Mouse (Mus musculus) forebrain, embryonic 11.5 days (tissue): ENCODE data around the gene Wbp1. TPM values are rescaled to one million over a fixed set of nuclear protein-coding genes. Genes with fewer than 3 reads are reported as not detected.

Experiments
- ATAC-seq: fragments of 200-750 bp; cut with Nextera tagmentation; replicated peaks from 2 replicates; pipeline ENCODE4 v1.8.0; 2017; ENCODE audit warnings: moderate TSS enrichment; ENCODE audit not compliant: low FRiP score
- DNase-seq: peaks from one replicate; pipeline ENCODE4 v3.0.0-alpha.2; 2017; ENCODE audit warnings: low spot score
- H3K27ac ChIP-seq: fragments of 300-500 bp; sonication (generic); 2 replicates; pipeline ENCODE4 v1.5.1; 2014; ENCODE audit warnings: low read depth, low read length
- H3K27me3 ChIP-seq: fragments of 300-500 bp; sonication (generic); 2 replicates; pipeline ENCODE4 v1.6.1; 2014; ENCODE audit warnings: mild to moderate bottlenecking, low read length, mixed read lengths; ENCODE audit not compliant: control insufficient read depth, insufficient read depth
- H3K36me3 ChIP-seq: fragments of 300-500 bp; sonication (generic); 2 replicates; pipeline ENCODE4 v1.6.1; 2014; ENCODE audit warnings: mild to moderate bottlenecking, low read length, moderate library complexity, mixed read lengths; ENCODE audit not compliant: control insufficient read depth, insufficient read depth
- H3K4me1 ChIP-seq: fragments of 300-500 bp; sonication (generic); replicated peaks from 2 replicates; pipeline ENCODE4 v1.6.1; 2014; ENCODE audit warnings: low read length, mixed read lengths; ENCODE audit not compliant: control insufficient read depth, insufficient read depth
- H3K4me2 ChIP-seq: fragments of 300-500 bp; sonication (generic); 2 replicates; pipeline ENCODE4 v1.6.1; 2014; ENCODE audit warnings: low read depth, mild to moderate bottlenecking, low read length, moderate library complexity, mixed read lengths; ENCODE audit not compliant: severe bottlenecking
- H3K4me3 ChIP-seq: fragments of 300-500 bp; sonication (generic); 2 replicates; pipeline ENCODE4 v1.5.1; 2014; ENCODE audit warnings: low read depth, low read length
- H3K9ac ChIP-seq: fragments of 300-500 bp; sonication (generic); 2 replicates; pipeline ENCODE4 v1.6.1; 2014; ENCODE audit warnings: low read length
- H3K9me3 ChIP-seq: fragments of 300-500 bp; sonication (generic); 2 replicates; pipeline ENCODE4 v1.6.1; 2016; ENCODE audit warnings: low read length, mixed read lengths; ENCODE audit not compliant: control insufficient read depth
- WGBS: fragments of 180-500 bp; shearing (Covaris S2); extraction: QIAGEN DNeasy Blood & Tissue Kit; methylation state at CpG from one replicate; pipeline ENCODE4 v1.1.7; 2014; 5-methylcytosine and 5-hydroxymethylcytosine counted together
- polyA plus RNA-seq: library from polyadenylated mRNA; unstranded; fragments of >200 nt; fragmentation: Nextera tagmentation; extraction: Ambion mirVana; gene quantifications from 2 replicates; pipeline ENCODE4 v1.2.1, GENCODE M21; 2014

The Wbp1 gene
- polyA plus RNA-seq, 1 experiment from 2014 or later = 141 TPM

- no peak overlapping the region for H3K9ac ChIP-seq
- H3K36me3 ChIP-seq = no peaks in the 10 kb centered on the region
- no peak overlapping the region for H3K4me2 ChIP-seq
- H3K4me3 ChIP-seq = no peak overlapping the region
- no peak for DNase-seq
- H3K9me3 ChIP-seq = no peaks in the 10 kb centered on the region
- WGBS = 74% methylated on average over 4 of the region's 4 CpGs
- H3K27ac ChIP-seq = no peak overlapping the region
- ATAC-seq = no peak
- H3K27me3 ChIP-seq = peaks cover 2% of the 10 kb centered on the region; the same call in 1 of the 2 replicates
- peaks cover 19% of the 10 kb centered on the region for H3K4me1 ChIP-seq
Observed at GRCm38 (mm10) chr6:83104158-83104557, 17.2 kb downstream of the Wbp1 start.

DNA sequence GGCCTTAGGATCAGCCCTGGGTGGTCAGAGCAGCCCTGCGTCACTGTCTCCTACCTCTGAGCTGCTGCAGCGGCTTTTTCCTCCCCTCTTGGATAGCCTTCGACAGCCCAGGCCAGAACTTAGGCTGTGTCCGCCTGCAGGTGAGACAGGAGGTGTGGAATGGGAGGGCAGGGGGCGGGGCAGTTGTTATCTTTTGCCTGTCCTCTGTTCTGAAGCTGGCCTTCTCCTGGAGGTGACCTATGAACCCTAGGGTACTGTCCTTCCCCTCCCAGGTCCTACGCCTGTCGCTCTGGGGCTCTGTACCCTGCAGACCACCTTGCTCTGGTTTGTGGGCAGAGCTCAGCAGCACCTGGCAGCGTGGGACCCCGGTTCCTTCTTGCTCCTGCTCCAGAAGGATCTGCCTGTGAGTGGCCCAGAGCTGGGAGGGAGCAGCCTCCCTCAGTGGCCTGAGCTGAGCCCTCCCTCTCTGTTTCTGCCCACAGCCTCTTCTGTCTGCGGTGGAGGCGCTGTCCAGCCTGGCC lies 18.2 kb downstream of the Wbp1 start:
- H3K27me3 ChIP-seq = peaks cover 2% of the 10 kb centered on the region; the same call in 1 of the 2 replicates
- 38% methylated on average over 11 of the region's 11 CpGs for WGBS
- no peak overlapping the region for H3K4me3 ChIP-seq
- no peak for ATAC-seq
- no peak overlapping the region for H3K27ac ChIP-seq
- DNase-seq = peak; percentile 58
- no peaks in the 10 kb centered on the region for H3K36me3 ChIP-seq
- no peak overlapping the region for H3K4me2 ChIP-seq
- no peaks in the 10 kb centered on the region for H3K9me3 ChIP-seq
- H3K9ac ChIP-seq = no peak overlapping the region; the same call in 1 of the 2 replicates
- peaks cover 14% of the 10 kb centered on the region for H3K4me1 ChIP-seq

DNA sequence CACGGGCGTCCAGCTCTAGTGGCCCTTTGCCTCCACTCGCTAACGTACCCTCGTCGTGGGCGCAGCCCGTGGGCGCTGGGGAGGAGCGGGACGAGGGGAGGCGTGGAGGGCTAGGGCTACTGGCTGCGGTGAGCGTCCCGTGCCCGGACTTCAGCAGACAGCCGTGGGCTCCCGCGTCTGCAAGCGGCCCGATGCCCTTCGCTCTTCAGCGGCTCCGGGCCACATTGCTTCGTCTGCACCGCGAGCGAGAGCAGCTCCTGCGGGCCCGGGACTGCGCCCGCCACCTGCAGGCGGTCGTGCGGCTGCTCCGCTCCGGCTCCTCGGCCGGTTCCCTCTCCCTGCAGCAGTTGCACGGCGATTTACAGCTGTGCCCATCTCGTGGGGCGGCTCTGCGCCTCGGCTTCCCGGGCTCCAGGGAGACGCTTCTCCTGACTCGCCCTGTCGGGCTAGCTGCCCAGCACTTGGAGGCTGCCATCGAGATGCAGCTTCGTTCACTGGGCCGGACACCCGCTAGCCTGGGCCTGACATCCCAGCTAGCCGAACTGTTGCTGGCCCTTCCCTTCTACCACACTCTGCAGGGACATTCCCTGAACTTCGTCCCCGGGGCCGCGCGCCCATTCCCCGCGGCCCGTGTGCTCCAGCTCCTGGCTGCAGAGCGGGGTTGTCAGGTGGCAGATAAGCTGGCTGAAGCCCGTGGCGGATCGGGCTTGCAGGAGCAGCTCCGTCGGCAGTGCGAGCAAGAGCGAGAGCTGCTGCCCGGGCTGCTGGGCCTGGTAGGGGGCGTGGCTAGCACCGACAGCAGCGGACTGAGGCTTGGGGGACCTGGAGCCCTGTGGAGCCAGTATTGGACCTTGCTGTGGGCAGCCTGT lies 19.4 kb downstream of the Wbp1 start:
- Histone ChIP-seq H3K4me2 (peak overlapping the region; percentile 90), H3K27me3 (peaks cover 2% of the 10 kb centered on the region; the same call in 1 of the 2 replicates), H3K27ac (peak overlapping the region; percentile 26), H3K9ac (peak overlapping the region; percentile 77), H3K4me1 (peaks cover 9% of the 10 kb centered on the region; the same call in 1 of the 2 replicates), H3K9me3 (no peaks in the 10 kb centered on the region), H3K4me3 (peak overlapping the region; percentile 72), H3K36me3 (no peaks in the 10 kb centered on the region)
- DNase-seq (peak; percentile 84), ATAC-seq (peak; percentile 76)
- under 1% methylated on average over 73 of the region's 74 CpGs for WGBS

DNA sequence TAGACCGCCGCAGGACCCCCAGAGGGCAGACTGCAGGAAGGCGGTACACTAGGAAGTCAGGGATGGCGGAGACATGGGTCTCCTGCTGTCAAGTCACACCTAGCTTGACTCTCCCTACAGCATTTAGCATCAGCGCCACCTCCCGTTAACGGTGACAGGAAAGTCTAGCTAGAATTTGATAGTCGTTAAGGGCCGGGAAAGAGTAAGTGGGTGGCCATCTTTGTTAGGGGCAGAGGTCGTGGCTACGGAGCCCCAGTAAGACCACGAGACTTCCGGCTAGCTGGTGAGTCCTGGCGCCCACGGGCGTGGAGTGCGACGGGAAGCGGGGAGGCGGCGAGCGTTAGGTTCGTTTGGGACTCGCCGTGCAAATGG lies 20.1 kb downstream of the Wbp1 start, which contains the start of the genes Ccdc142 and Gm42688:
Gene Ccdc142, plus strand, starts transcription at position 286 of the 372 bp plus-strand sequence.
Gene Gm42688, plus strand, starts transcription at position 302 of the 372 bp plus-strand sequence.
- ATAC-seq = peak; percentile 88
- WGBS = under 1% methylated on average over 24 of the region's 25 CpGs
- peaks cover 2% of the 10 kb centered on the region; the same call in 1 of the 2 replicates for H3K27me3 ChIP-seq
- no peaks in the 10 kb centered on the region for H3K9me3 ChIP-seq
- H3K4me1 ChIP-seq = peaks cover 9% of the 10 kb centered on the region; the same call in 1 of the 2 replicates
- H3K27ac ChIP-seq = peak within 1 kb of the TSS; percentile 26
- peak within 1 kb of the TSS; percentile 72 for H3K4me3 ChIP-seq
- H3K36me3 ChIP-seq = no peaks in the 10 kb centered on the region
- H3K9ac ChIP-seq = peak within 1 kb of the TSS; percentile 77
- DNase-seq = peak; percentile 86
- peak within 1 kb of the TSS; percentile 90 for H3K4me2 ChIP-seq

GRCm38 (mm10) chr6:83098411-83098810 lies 22.9 kb downstream of the Wbp1 start:
- Histone ChIP-seq H3K4me1 (peaks cover 9% of the 10 kb centered on the region; the same call in 1 of the 2 replicates), H3K27me3 (peaks cover 2% of the 10 kb centered on the region; the same call in 1 of the 2 replicates), H3K9ac (no peak overlapping the region), H3K4me2 (no peak overlapping the region), H3K27ac (no peak overlapping the region), H3K4me3 (no peak overlapping the region), H3K36me3 (no peaks in the 10 kb centered on the region), H3K9me3 (peaks cover 3% of the 10 kb centered on the region; the same call in 1 of the 2 replicates)
- ATAC-seq (no peak), DNase-seq (no peak)
- WGBS = 79% methylated on average over 2 of the region's 2 CpGs

- Histone ChIP-seq H3K27ac (no peak overlapping the region), H3K9ac (no peak overlapping the region), H3K36me3 (no peaks in the 10 kb centered on the region), H3K4me2 (no peak overlapping the region), H3K9me3 (peaks cover 3% of the 10 kb centered on the region; the same call in 1 of the 2 replicates), H3K27me3 (no peaks in the 10 kb centered on the region), H3K4me3 (no peak overlapping the region), H3K4me1 (no peaks in the 10 kb centered on the region)
- no peak for DNase-seq
- ATAC-seq = no peak
- 47% methylated on average over 6 of the region's 6 CpGs for WGBS
Observed at GRCm38 (mm10) chr6:83095968-83096367, 25.4 kb downstream of the Wbp1 start.

DNA sequence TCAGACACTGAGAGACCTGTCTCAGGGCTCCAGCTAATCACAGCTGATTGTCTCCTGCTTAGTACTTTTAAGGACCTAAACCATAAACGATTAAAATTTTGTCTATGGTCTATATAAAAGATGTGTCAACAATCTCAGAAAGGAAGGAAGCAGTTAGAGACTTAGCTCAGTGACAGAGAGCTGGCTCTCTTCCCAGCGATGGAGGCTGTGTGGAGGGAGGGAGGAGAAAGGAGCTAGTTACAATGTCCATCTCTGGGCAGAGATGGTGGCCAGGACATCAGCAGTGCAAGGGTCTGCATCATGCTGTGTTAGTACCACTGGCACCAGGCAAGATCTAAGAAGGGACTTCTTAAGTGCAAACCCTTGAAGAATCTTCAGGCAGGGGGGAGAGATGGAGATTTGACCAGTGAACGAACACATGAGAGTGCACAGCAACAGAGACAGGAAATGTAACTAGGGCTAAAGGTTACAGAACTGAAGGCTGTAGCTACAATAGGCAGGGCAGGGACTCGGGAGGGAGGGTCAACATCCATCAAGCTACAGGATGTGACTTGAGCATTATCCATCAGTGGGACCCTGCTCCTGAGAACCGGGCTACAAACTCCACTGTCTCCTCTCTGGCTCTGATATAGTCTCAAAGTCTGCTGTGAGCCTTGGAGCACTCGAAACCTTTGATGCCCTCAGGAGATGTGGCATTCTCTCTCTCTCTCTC lies 28.8 kb downstream of the Wbp1 start:
- Histone ChIP-seq H3K4me3 (no peak overlapping the region), H3K27ac (no peak overlapping the region), H3K36me3 (no peaks in the 10 kb centered on the region), H3K4me2 (no peak overlapping the region), H3K9me3 (peaks cover 3% of the 10 kb centered on the region; the same call in 1 of the 2 replicates), H3K4me1 (no peaks in the 10 kb centered on the region), H3K9ac (no peak overlapping the region), H3K27me3 (peaks cover 17% of the 10 kb centered on the region)
- WGBS = 50% methylated on average over 6 of the region's 6 CpGs
- ATAC-seq = no peak
- no peak for DNase-seq

GRCm38 (mm10) chr6:83087926-83088260 lies 33.5 kb downstream of the Wbp1 start:
- Histone ChIP-seq H3K4me3 (0 out of 2 replicates have a peak overlapping the region, but pooled peaks have one; percentile 7), H3K9me3 (no peaks in the 10 kb centered on the region), H3K4me2 (0 out of 2 replicates have a peak overlapping the region, but pooled peaks have one; percentile 24), H3K9ac (no peak overlapping the region), H3K4me1 (no peaks in the 10 kb centered on the region), H3K27ac (no peak overlapping the region), H3K27me3 (peaks cover 61% of the 10 kb centered on the region), H3K36me3 (no peaks in the 10 kb centered on the region)
- WGBS = 3% methylated on average over 9 of the region's 9 CpGs
- ATAC-seq = no peak
- no peak for DNase-seq
